Comparison of ENCODE assay signal across 9 mouse cellular contexts in genomic region chr13:38579971-38580600, GRCm38 (mm10). TPM values are rescaled to one million over a fixed set of nuclear protein-coding genes. Genes with fewer than 3 reads are reported as not detected.
A peak's percentile ranks its signal among the peaks of the same experiment; 100 is the strongest.
DNase-seq lines count a peak whose midpoint lies in the region; ATAC-seq and TF ChIP-seq lines count a peak whose summit lies in the region.
"Had no signal": no experiment of that assay in that cellular context is flagged by ENCODE, and none has a peak within 500 bp of the region (broad histone marks: within the 10 kb centered on the region; RNA-seq: fewer than 3 reads in every experiment).

No protein-coding gene starts in this region.

- TF ChIP-seq CTCF in heart, postnatal 0 days (IDR thresholded peaks at IDR 0.05; ENCODE audit: low read depth) = no peak

- TF ChIP-seq EP300 in heart, postnatal 0 days (IDR thresholded peaks at IDR 0.05; ENCODE audit: low read depth) = no peak

- peak overlapping the region; percentile 65 for H3K4me2 ChIP-seq in heart, postnatal 0 days (ENCODE audit: low read depth, low read length)
- peak overlapping the region; percentile 63 for H3K4me2 ChIP-seq in liver, embryonic 15.5 days
- peak overlapping the region; percentile 43 for H3K4me2 ChIP-seq in stomach, embryonic 15.5 days
- H3K4me2 ChIP-seq: embryonic facial prominence, embryonic 15.5 days had no signal

- H3K4me3 ChIP-seq in heart, postnatal 0 days (ENCODE audit: low read depth, low read length) = peak overlapping the region; percentile 41
- peak overlapping the region; percentile 30 for H3K4me3 ChIP-seq in liver, embryonic 15.5 days (replicated peaks)
- peak overlapping the region; percentile 12; the same call in 1 of the 2 replicates for H3K4me3 ChIP-seq in stomach, embryonic 15.5 days (replicated peaks)
- H3K4me3 ChIP-seq: embryonic facial prominence, embryonic 15.5 days; myocyte had no signal

- peak; percentile 68 for ATAC-seq in heart, postnatal 0 days (ENCODE audit: insufficient read depth, low read depth)
- peak; percentile 31 for ATAC-seq in liver, embryonic 15.5 days (ENCODE audit: insufficient read depth)
- no peak for ATAC-seq in stomach, embryonic 15.5 days (ENCODE audit: insufficient read depth, low FRiP score, low read depth)

- WGBS in heart, postnatal 0 days = 7% methylated on average over 25 of the region's 25 CpGs
- 14% methylated on average over 25 of the region's 25 CpGs for WGBS in liver, embryonic 15.5 days (ENCODE audit: insufficient replicate concordance)
- WGBS in stomach, embryonic 15.5 days = 62% methylated on average over 25 of the region's 25 CpGs

- no peaks in the 10 kb centered on the region for H3K4me1 ChIP-seq in heart, postnatal 0 days (ENCODE audit: control insufficient read depth, insufficient read depth)
- H3K4me1 ChIP-seq in liver, embryonic 15.5 days (replicated peaks) = peaks cover 13% of the 10 kb centered on the region
- peaks cover 7% of the 10 kb centered on the region; the same call in 1 of the 2 replicates for H3K4me1 ChIP-seq in stomach, embryonic 15.5 days

- peak; percentile 43 for DNase-seq in ovary, adult 18-20 months (ENCODE audit: low spot score)
- no peak for DNase-seq in ovary, postnatal 14 days (ENCODE audit: low spot score)
- peak; percentile 32 for DNase-seq in heart, postnatal 0 days (ENCODE audit: low spot score)
- no peak for DNase-seq in thymus, postnatal 0 days (ENCODE audit: low spot score)
- no peak for DNase-seq in layer of hippocampus, postnatal 25 days (ENCODE audit: extremely low spot score in 1 of 2, low spot score in 1 of 2)

- no peaks in the 10 kb centered on the region for H3K27me3 ChIP-seq in heart, postnatal 0 days (ENCODE audit: control insufficient read depth, insufficient read depth, low read length)
- peaks cover 12% of the 10 kb centered on the region for H3K27me3 ChIP-seq in liver, embryonic 15.5 days
- H3K27me3 ChIP-seq in stomach, embryonic 15.5 days (replicated peaks) = no peaks in the 10 kb centered on the region
- H3K27me3 ChIP-seq: embryonic facial prominence, embryonic 15.5 days had no signal

- H3K27ac ChIP-seq in heart, postnatal 0 days (ENCODE audit: low read depth) = 0 out of 2 replicates have a peak overlapping the region, but pooled peaks have one; percentile 0
- no peak overlapping the region for H3K27ac ChIP-seq in liver, embryonic 15.5 days (replicated peaks)
- H3K27ac ChIP-seq in stomach, embryonic 15.5 days = no peak overlapping the region
- H3K27ac ChIP-seq: embryonic facial prominence, embryonic 15.5 days had no signal

- no peaks in the 10 kb centered on the region for H3K9me3 ChIP-seq in heart, postnatal 0 days (replicated peaks; ENCODE audit: control insufficient read depth, low read length)
- no peaks in the 10 kb centered on the region for H3K9me3 ChIP-seq in liver, embryonic 15.5 days (replicated peaks)
- H3K9me3 ChIP-seq in stomach, embryonic 15.5 days = no peaks in the 10 kb centered on the region
- H3K9me3 ChIP-seq: embryonic facial prominence, embryonic 15.5 days had no signal

- H3K9ac ChIP-seq in heart, postnatal 0 days (replicated peaks; ENCODE audit: low read depth, low read length) = no peak overlapping the region
- no peak overlapping the region for H3K9ac ChIP-seq in liver, embryonic 15.5 days
- H3K9ac ChIP-seq in stomach, embryonic 15.5 days = no peak overlapping the region
- H3K9ac ChIP-seq: embryonic facial prominence, embryonic 15.5 days had no signal

- no peaks in the 10 kb centered on the region for H3K36me3 ChIP-seq in heart, postnatal 0 days (replicated peaks; ENCODE audit: control insufficient read depth, insufficient read depth, low read length)
- no peaks in the 10 kb centered on the region for H3K36me3 ChIP-seq in liver, embryonic 15.5 days (replicated peaks)
- no peaks in the 10 kb centered on the region for H3K36me3 ChIP-seq in stomach, embryonic 15.5 days
- H3K36me3 ChIP-seq: embryonic facial prominence, embryonic 15.5 days had no signal

RNA-seq across cellular contexts. Expression of gene Txndc5, which starts 51.5 kb away (rescaled TPM):
- total RNA-seq in heart, postnatal 0 days (2014; rRNA removed; ENCODE audit: low replicate concordance) = 111 and 127 TPM in 2 replicates
- 78.8 and 80.1 TPM in 2 replicates for polyA plus RNA-seq in heart, postnatal 0 days (2015; fragmentation: Nextera tagmentation; extraction: Ambion mirVana)
- polyA plus RNA-seq in liver, embryonic 15.5 days (2015; fragmentation: Nextera tagmentation; extraction: Ambion mirVana) = 79.1 and 92.0 TPM in 2 replicates
- 266 and 280 TPM in 2 replicates for polyA plus RNA-seq in stomach, embryonic 15.5 days (2015; fragmentation: Nextera tagmentation; extraction: Ambion mirVana)
- polyA plus RNA-seq in thymus, postnatal 0 days (2015; fragmentation: Nextera tagmentation; extraction: Ambion mirVana) = 53.4 and 53.7 TPM in 2 replicates
- total RNA-seq in layer of hippocampus, postnatal 25 days (2021) = 10 to 100 TPM; 40.7 to 46.9 TPM

RNA-seq across cellular contexts. Expression of gene Bloc1s5, which starts 54.8 kb away (rescaled TPM):
- 8.5 and 10.4 TPM in 2 replicates for total RNA-seq in heart, postnatal 0 days (2014; rRNA removed; ENCODE audit: low replicate concordance)
- 17.1 and 21.7 TPM in 2 replicates for polyA plus RNA-seq in heart, postnatal 0 days (2015; fragmentation: Nextera tagmentation; extraction: Ambion mirVana)
- 10.3 and 10.5 TPM in 2 replicates for polyA plus RNA-seq in liver, embryonic 15.5 days (2015; fragmentation: Nextera tagmentation; extraction: Ambion mirVana)
- polyA plus RNA-seq in stomach, embryonic 15.5 days (2015; fragmentation: Nextera tagmentation; extraction: Ambion mirVana) = 15.5 and 17.2 TPM in 2 replicates
- polyA plus RNA-seq in thymus, postnatal 0 days (2015; fragmentation: Nextera tagmentation; extraction: Ambion mirVana) = 9.8 and 10.1 TPM in 2 replicates
- 10 to 100 TPM in 1 of 2 experiments, 1 to 10 TPM in 1; 9.1 to 10.6 TPM for total RNA-seq in layer of hippocampus, postnatal 25 days (2021)

Comparison
In these comparisons a context has a peak if more than half of its experiments do, and no peak if none do; other contexts are left out.
1. DNase-seq: peak in ovary, adult 18-20 months (single experiment) and heart, postnatal 0 days (single experiment); none in ovary, postnatal 14 days (single experiment), thymus, postnatal 0 days (single experiment) and layer of hippocampus, postnatal 25 days (0 of 2).
2. Peak in every context shown above with its lines, with median percentiles within 50 percentile points of each other: H3K4me2 ChIP-seq and H3K4me3 ChIP-seq.